Mouse (Mus musculus) olfactory bulb, adult 2 months (tissue): ENCODE results near the gene Dusp10.

Experiments used
- CTCF ChIP-seq: fragments of 200-500 bp; IDR thresholded peaks from 2 replicates; pipeline ENCODE4 v1.5.1; 2012; ENCODE audit warnings: low read depth, mild to moderate bottlenecking, low read length, moderate library complexity; ENCODE audit not compliant: insufficient read depth
- POLR2A ChIP-seq: fragments of 200-500 bp; IDR thresholded peaks from 2 replicates; pipeline ENCODE4 v1.6.1; 2012; ENCODE audit warnings: mild to moderate bottlenecking, low read depth, low read length, moderate library complexity; ENCODE audit not compliant: insufficient read depth

DNA sequence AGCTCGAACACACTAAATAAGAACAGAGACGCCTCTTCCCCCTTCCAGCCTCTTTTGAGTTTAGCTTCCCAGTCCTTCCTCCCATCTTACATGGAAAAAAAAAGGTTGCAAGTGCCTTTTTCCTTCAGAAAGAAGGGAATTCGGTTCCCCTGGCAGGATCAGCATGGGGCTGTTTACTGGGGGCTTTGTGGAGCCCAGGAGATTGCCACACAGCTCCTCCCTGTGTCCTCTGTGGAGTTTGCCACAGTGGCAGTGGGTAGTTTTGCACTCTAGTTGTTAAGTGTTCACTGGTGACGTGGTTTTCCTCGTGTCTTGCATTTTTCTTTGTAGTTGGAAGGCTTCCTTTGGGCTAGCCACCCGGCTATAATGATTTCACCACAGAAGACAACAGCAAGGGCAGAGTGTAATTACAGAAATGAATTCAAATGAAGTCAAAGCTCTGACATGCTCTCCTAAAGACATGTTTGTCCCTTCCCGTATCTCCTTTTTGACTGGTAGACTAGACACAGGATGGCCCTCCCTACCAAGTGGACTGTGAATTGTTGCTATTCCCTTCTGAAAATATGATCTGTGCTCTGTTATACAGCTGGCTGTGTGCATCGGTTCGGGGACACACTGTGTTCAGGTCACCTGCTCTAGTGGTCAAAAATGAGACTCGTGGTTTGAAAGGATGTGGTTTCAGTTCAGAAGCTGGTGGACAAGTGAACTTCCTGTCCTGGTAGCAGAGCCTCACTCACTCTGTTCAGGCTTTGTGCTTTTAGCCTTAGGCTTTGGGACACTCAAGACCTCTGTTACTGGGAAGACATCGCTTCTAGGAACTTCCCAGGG is 53.6 kb downstream of the Dusp10 start:
- TF ChIP-seq POLR2A (no peak), CTCF (no peak)
